Mouse (Mus musculus): Measurements from ENCODE around the gene Slc39a3.
A peak's percentile ranks its signal among the peaks of the same experiment; 100 is the strongest.
"Not testable (repeated sequence)": the region's sequence is repeated elsewhere in the genome, so short reads cannot be mapped to it uniquely, and the experiment has no call there.

The Slc39a3 gene

DNA sequence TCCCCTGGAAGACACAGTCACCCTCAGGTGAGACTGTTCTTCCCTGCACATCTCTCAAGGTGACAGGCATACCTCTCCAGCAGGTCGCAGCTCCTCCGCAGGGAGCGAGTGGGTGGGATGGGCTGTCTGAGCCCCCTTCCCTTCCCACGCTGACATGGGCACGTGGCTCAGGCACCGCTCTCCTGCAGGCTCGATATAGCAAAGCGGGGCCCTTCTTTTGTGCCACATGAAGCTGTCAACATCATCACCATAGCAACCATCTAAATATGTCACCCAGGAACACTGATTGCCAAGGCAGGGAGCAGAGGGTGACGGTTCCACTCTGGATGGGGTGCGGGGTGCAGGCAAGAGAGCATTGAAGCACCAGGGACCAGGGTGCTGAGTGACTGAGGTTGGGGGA, 36.1 kb downstream of the Slc39a3 start:
- DNase-seq, result no peak

- no peak for DNase-seq
These were observed 36.8 kb downstream of the Slc39a3 start for GRCm38 (mm10) chr10:81000197-81001062.

DNA sequence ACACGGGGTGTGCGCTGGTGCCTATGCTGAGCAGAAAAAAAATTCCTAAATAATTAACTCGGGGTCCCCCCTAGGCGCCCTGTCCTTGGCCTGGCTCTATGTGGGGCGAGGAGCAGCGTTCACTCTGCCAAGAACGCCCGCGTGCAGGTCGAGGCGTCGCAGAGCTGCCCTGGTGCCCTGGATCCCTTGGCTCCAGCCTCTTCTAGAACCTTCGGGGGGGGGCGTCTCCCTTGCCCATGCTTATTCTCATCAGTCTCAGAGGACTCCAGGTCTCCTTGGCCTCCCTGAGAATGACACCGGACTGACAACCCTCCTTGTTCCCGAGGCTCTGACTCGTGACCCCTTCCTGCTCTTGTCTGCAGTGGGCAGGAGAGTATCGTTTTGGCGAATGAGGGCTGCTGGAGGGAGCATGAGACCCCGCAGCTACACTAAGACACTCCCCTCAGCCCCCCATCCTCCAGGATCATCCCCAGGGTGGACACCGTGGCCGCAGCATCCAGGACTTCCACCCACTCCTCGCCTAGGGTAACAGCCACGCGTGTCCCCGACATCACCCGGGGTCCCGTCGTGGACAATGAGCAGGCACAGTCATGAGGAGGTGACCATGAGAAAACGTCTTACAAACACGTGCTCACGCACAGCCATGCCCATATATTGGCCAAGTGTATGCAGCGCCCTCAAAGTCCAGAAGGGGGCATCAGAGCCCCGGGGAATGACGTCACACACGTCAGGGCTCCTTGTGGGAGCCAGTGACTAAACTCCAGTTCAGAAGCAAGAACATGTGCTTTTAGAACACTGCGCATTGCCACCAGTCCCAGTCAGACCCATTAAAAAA, 37.6 kb downstream of the Slc39a3 start:
- peak; percentile 89 for DNase-seq

GRCm38 (mm10) chr10:80998778-80999177, 38.4 kb downstream of the Slc39a3 start:
- DNase-seq, result peak; percentile 72

- DNase-seq, result no peak
These were observed 39.2 kb downstream of the Slc39a3 start for GRCm38 (mm10) chr10:80998021-80998420.

GRCm38 (mm10) chr10:80997332-80997731, 39.9 kb downstream of the Slc39a3 start:
- no peak for DNase-seq

GRCm38 (mm10) chr10:80996501-80996900, 40.7 kb downstream of the Slc39a3 start:
- DNase-seq, result no peak

- peak; percentile 88 for DNase-seq
These were observed 42.1 kb downstream of the Slc39a3 start for GRCm38 (mm10) chr10:80995091-80995632.

DNA sequence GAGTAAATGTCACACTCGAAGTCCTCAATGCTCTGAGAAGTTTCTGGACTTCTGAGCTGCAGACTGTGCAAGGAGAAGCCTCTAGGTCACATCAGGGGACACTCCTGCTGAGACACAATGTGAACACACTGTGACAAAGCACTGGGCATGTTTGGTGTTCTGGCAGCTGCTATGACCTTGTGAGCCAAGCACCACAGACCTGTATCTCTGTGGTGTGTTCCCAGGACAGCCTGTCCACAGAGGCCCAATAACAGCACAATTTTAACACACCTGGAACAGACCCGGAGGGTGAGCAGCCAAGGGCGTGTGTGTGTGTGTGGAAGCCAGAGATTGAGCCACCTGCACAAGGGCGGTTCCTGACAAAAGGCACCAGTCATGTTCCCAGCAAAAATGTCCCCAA, 42.6 kb downstream of the Slc39a3 start:
- no peak for DNase-seq

GRCm38 (mm10) chr10:80993276-80993675, 44.0 kb downstream of the Slc39a3 start:
- DNase-seq, result no peak

DNA sequence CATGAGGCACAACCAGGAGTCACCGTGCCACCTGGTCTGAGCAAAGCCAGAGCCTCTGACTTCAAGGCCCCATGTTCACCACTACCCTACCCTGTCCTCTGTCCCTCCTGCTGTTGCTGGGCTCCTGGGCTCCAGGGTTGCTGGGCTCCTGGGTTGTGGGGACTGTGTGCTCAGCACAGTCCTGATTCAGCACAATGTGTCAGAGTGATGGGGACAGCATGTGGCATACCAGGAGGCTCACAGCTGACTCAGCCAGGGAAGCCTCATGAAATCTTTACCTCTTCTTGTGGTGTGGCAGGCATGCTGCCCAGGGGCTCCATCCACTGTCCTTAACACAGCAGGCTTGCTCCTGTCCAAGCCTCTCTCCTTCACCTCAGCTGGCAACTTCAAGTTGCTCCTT, 45.3 kb downstream of the Slc39a3 start:
- DNase-seq, result no peak

DNA sequence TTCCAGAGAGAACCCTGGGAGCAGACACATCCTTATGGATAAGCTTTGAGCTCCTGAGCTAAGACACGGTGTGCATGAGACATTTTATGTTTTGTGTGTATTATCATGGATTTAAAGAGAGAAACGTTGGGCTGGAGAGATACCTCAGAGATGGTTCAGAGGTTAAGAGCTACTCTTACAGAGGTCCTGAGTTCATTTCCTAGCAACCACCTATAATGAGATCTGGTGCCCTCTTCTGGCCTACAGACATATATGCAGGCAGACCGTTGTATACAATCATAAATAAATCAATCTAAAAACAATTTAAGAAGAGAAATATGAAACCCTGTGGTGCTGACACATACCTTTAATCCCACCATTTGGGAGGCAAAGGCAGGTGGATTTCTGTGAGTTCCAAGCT, 46.2 kb downstream of the Slc39a3 start:
- DNase-seq, result no peak

- DNase-seq, result no peak
These were observed 46.8 kb downstream of the Slc39a3 start for GRCm38 (mm10) chr10:80990406-80990805.

DNA sequence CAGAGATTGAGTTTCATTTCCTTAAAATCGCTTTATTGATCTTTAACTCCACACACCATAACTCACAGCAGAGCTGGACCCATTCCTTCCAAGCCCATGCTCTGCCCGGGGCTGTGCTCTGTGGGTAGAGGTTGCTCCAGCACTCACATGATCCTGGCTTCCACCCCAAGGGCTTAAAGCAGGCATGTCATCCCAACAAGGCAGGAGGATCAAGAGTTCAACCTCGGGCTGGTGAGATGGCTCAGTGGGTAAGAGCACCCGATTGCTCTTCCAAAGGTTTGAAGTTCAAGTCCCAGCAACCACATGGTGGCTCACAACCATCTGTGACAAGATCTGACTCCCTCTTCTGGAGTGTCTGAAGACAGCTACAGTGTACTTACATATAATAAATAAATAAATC, 47.4 kb downstream of the Slc39a3 start:
- DNase-seq, result not testable (repeated sequence)

- DNase-seq, result no peak
These were observed 47.8 kb downstream of the Slc39a3 start for GRCm38 (mm10) chr10:80989446-80989845.

DNA sequence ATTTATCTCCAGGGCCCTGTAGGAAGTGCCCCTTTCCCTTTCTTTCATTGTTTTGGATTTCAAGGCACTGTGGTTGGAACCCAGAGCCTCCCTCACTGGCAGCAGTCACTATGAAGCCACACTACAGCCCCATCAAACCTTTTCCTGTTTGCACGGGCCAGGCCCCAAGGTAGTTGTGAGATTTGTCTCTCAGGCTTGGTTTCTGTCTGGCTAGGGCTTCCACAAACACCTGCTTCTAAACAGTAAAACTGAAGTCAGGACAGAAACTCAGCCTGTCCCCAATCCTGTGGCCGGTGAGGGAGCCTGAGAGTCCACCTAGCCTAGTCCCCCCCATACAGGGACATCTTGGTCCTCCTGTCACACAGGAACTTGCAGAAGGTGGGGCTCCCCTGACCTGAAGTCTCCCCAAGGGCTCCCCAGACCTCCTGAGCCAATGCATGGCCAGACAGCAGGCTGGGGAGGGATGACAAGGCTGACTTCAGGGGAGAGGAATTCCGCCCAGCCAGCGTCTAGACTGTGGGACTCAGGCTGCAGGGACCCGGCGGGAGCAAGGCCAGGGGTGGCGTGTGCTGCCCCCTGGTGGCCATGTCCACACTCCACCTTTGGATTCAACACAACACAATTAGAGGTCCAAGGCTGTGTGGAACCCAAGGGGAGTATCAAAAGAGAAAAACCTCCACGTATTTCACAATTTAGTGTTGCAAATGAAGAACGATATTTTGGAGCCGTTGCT, 49.4 kb downstream of the Slc39a3 start:
- DNase-seq, result peak; percentile 84

DNA sequence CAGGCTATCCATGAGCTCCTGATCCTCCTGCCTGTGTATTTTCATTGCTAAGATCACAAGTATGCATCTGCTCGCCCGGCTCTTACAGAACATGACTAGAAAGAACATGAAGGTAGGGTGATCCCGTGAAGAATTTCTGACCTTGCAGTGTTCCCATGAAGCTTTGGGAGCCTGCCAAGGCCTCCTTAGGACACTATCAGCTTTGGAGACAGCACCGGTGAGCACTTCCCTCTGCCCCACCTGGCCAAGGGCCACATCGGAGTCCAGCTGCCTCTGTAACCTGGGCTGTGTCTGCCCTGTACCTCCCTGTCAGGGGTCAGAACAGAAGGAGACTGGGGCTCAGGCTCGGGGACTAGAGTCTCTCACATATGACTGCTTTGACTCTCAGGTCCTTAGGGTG, 50.5 kb downstream of the Slc39a3 start:
- no peak for DNase-seq

GRCm38 (mm10) chr10:80985970-80986701, 51.1 kb downstream of the Slc39a3 start:
- DNase-seq, result no peak

GRCm38 (mm10) chr10:80985241-80985969, 51.8 kb downstream of the Slc39a3 start:
- DNase-seq, result peak; percentile 69

GRCm38 (mm10) chr10:80984223-80984622, 53.0 kb downstream of the Slc39a3 start:
- no peak for DNase-seq

DNA sequence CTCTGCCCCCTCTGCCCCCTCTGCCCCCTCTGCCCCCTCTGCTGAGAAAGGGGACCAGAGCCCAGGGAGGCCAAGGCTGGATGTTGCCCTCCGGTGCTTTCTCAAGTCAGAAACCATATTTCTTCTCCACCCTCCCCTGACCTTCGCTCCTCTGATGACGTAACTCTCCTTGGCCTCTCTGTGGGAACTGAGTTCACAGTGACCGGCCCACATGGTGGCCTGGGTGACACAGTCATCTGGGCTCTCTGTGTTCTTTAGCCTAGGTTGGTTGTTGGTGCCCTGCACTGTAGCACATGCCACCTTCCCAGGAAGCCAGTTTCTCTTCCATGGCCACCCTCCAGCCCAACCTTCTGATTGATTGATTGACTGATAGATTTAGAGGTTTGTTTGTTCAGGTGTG, 54.8 kb downstream of the Slc39a3 start:
- no peak for DNase-seq

All from cerebellum, adult 9-11 months (tissue).